Mouse (Mus musculus) liver, embryonic 13.5 days (tissue): ENCODE measurements around the gene Calml3. TPM values are rescaled to one million over a fixed set of nuclear protein-coding genes. Genes with fewer than 3 reads are reported as not detected.
"Not testable (repeated sequence)": the region's sequence is repeated elsewhere in the genome, so short reads cannot be mapped to it uniquely, and the experiment has no call there.

ENCODE experiments used
- ATAC-seq: fragments of 200-750 bp; cut with Nextera tagmentation; 2 replicates; pipeline ENCODE4 v1.8.0; 2017; ENCODE audit warnings: low read depth, mild to moderate bottlenecking, moderate number of reproducible peaks, moderate library complexity
- DNase-seq: peaks from one replicate; pipeline ENCODE4 v3.0.0; 2022
- H3K27ac ChIP-seq: fragments of 300-500 bp; sonication (generic); 2 replicates; pipeline ENCODE4 v1.5.1; 2015; ENCODE audit warnings: moderate library complexity, mild to moderate bottlenecking, inconsistent platforms
- H3K27me3 ChIP-seq: fragments of 300-500 bp; sonication (generic); 2 replicates; pipeline ENCODE4 v1.6.1; 2015; ENCODE audit warnings: mild to moderate bottlenecking, inconsistent platforms
- H3K36me3 ChIP-seq: fragments of 300-500 bp; sonication (generic); 2 replicates; pipeline ENCODE4 v1.6.1; 2015; ENCODE audit warnings: mild to moderate bottlenecking, inconsistent platforms
- H3K4me1 ChIP-seq: fragments of 300-500 bp; sonication (generic); replicated peaks from 2 replicates; pipeline ENCODE4 v1.6.1; 2015; ENCODE audit warnings: inconsistent platforms
- H3K4me2 ChIP-seq: fragments of 300-500 bp; sonication (generic); 2 replicates; pipeline ENCODE4 v1.6.1; 2015; ENCODE audit warnings: inconsistent platforms, mild to moderate bottlenecking, moderate library complexity
- H3K4me3 ChIP-seq: fragments of 300-500 bp; sonication (generic); replicated peaks from 2 replicates; pipeline ENCODE4 v1.5.1; 2015; ENCODE audit warnings: mild to moderate bottlenecking, inconsistent platforms
- H3K9ac ChIP-seq: fragments of 300-500 bp; sonication (generic); 2 replicates; pipeline ENCODE4 v1.6.1; 2015; ENCODE audit warnings: mild to moderate bottlenecking, inconsistent platforms
- H3K9me3 ChIP-seq: fragments of 300-500 bp; sonication (generic); replicated peaks from 2 replicates; pipeline ENCODE4 v1.6.1; 2016; ENCODE audit warnings: inconsistent platforms
- WGBS: fragments of 180-500 bp; shearing (Covaris S2); methylation state at CpG from one replicate; pipeline ENCODE4 v1.1.7; 2015; ENCODE audit not compliant: insufficient replicate concordance; 5-methylcytosine and 5-hydroxymethylcytosine counted together
- polyA plus RNA-seq: library from polyadenylated mRNA; unstranded; fragments of >200 nt; fragmentation: Nextera tagmentation; extraction: Ambion mirVana; gene quantifications from 2 replicates; pipeline ENCODE4 v1.2.1, GENCODE M21; 2015

Calml3 gene
- polyA plus RNA-seq: not detected in 2 replicates

DNA sequence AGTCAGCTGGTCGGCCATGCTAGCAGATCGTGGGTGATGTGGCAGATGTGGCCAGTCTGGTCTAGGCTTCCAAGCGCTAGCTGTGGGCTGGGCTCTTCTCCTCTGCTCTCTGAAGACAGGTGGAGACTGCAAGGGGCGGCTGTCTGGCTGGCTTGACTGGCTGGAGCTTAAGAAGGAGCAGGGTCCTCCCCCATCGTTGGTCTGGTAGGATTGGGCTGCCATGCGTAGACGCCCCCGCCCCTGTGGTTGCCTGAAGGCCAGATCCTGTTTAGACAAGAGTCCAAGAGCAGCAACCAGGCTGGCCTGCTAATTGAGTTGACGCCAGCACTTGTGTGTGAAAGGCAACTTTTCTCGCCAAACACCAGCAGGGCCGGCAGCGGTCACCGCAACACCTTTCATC is at the start of gene Calml3:
TSS of gene Calml3 (minus strand) at position 131 of the 400 bp plus-strand sequence.
- H3K27ac ChIP-seq: no peak within 1 kb of the TSS
- no peak within 1 kb of the TSS for H3K9ac ChIP-seq
- no peak for ATAC-seq
- H3K9me3 ChIP-seq: no peaks in the 10 kb centered on the region
- peaks cover 5% of the 10 kb centered on the region; the same call in 1 of the 2 replicates for H3K4me1 ChIP-seq
- H3K36me3 ChIP-seq: no peaks in the 10 kb centered on the region
- no peaks in the 10 kb centered on the region for H3K27me3 ChIP-seq
- H3K4me2 ChIP-seq: no peak within 1 kb of the TSS
- DNase-seq: no peak
- WGBS: 75% methylated on average over 13 of the region's 13 CpGs
- H3K4me3 ChIP-seq: no peak within 1 kb of the TSS

DNA sequence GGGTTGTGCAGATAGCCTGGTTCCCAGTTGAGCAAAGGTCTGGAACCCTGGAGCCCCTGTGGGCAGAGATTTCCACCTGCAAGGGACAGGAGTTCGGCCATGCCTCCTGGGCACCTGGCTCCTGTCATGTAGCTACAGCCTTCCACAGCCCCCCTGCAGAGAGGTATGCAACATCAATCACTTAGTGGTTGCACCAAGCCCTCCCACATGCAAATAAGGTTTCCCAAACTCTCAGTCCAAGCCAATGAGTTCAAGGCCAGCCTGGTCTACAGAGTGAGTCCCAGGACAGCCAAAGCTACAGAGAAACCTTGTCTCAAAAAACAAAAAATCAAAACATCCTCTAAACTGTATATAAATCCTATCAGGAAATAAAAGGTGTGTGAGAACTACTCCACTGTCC is 46.2 kb upstream of the Calml3 start:
- no peaks in the 10 kb centered on the region for H3K4me1 ChIP-seq
- no peak overlapping the region for H3K27ac ChIP-seq
- H3K36me3 ChIP-seq: no peaks in the 10 kb centered on the region
- WGBS: 57% methylated on average over 1 of the region's 1 CpGs
- H3K4me3 ChIP-seq: no peak overlapping the region
- DNase-seq (no peak), ATAC-seq (no peak)
- no peak overlapping the region for H3K4me2 ChIP-seq
- H3K9ac ChIP-seq: no peak overlapping the region
- H3K27me3 ChIP-seq: 0 out of 2 replicates have a peak, but pooled peaks cover 3% of the 10 kb centered on the region
- no peaks in the 10 kb centered on the region for H3K9me3 ChIP-seq

DNA sequence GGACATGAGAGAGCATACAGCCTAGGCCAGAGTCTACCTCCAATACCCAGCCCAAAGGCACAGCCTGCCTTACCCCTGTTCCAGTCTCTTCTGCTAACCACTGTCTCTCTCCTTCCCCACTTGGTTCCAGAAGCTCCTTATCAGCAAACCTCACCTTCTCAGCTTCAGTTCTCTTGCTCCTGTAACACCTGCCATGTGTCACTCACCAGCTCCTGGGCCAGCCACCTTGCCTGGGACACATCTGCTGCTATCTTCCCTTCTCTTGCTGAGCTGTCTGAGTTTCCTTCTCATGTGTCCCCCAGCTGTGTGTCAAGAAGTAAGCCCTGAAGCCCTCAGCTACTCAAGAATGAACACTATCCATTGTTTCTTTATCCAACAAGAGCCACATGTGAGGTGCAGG is 36.5 kb upstream of the Calml3 start:
- DNase-seq, H3K9me3 ChIP-seq, H3K4me2 ChIP-seq, H3K27me3 ChIP-seq, H3K4me1 ChIP-seq, H3K36me3 ChIP-seq, H3K27ac ChIP-seq, H3K4me3 ChIP-seq, H3K9ac ChIP-seq: not testable (repeated sequence)
- peak; percentile 60; the same call in 1 of the 2 replicates for ATAC-seq

DNA sequence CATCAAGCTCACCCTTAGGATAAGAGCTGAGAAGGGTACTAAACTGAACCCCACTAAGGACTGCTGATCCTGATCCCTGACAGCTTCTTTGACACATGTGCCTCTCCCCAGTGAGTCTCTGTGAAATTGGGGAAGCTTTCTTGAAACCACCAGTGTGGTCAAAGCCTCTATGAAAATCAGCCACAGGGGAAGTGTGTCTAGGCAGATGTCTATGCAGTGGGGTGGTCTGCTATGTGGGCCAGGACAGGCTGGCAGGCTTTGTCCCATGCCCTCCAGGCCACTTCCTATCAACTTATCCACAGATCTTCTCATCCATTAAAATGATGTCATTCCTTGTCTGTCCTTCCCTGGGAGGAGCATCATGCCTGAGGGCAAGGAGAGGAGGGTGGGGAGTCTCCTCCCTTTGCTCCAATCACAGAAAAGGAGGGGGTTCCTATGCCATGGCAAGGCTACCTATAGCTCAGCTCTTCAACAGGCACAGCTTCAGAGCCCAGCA is 33.2 kb upstream of the Calml3 start, which contains the start of gene Calm4:
TSS of gene Calm4 (plus strand) at position 446 of the 496 bp plus-strand sequence.
- H3K9me3 ChIP-seq, DNase-seq, H3K4me2 ChIP-seq, H3K27ac ChIP-seq, H3K4me3 ChIP-seq, H3K9ac ChIP-seq, H3K27me3 ChIP-seq, H3K36me3 ChIP-seq, H3K4me1 ChIP-seq: not testable (repeated sequence)
- ATAC-seq: peak; percentile 20; the same call in 1 of the 2 replicates

DNA sequence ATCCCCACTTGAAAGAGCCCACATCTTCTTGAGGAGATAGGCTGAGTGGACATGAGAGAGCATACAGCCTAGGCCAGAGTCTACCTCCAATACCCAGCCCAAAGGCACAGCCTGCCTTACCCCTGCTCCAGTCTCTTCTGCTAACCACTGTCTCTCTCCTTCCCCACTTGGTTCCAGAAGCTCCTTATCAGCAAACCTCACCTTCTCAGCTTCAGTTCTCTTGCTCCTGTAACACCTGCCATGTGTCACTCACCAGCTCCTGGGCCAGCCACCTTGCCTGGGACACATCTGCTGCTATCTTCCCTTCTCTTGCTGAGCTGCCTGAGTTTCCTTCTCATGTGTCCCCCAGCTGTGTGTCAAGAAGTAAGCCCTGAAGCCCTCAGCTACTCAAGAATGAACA is 29.5 kb upstream of the Calml3 start:
- peak; percentile 57 for ATAC-seq
- not testable (repeated sequence) for H3K4me1 ChIP-seq, H3K9ac ChIP-seq, H3K27ac ChIP-seq, H3K4me3 ChIP-seq, H3K9me3 ChIP-seq, DNase-seq, H3K27me3 ChIP-seq, H3K36me3 ChIP-seq, H3K4me2 ChIP-seq

DNA sequence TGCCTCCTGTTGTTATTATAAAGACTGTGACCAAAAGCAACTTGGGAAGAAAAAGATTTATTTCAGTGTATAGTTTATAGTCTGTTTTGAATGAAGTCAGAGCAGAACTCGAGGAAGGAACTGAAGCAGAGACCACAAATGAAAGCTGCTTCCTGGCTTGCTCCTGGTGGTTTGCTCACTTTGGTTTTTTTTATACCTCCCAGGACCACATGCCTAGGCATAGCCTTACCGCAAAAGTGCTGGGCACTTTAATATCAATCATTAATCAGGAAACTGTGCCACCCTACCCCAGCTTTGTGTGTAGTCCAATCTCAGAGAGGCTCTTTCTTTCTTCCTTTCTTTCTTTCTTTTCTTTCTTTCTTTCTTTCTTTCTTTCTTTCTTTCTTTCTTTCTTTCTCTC is 28.3 kb upstream of the Calml3 start:
- Histone ChIP-seq H3K4me1 (no peaks in the 10 kb centered on the region), H3K27me3 (no peaks in the 10 kb centered on the region), H3K4me2 (no peak overlapping the region), H3K27ac (no peak overlapping the region), H3K9me3 (no peaks in the 10 kb centered on the region), H3K36me3 (no peaks in the 10 kb centered on the region), H3K9ac (no peak overlapping the region), H3K4me3 (no peak overlapping the region)
- no peak for ATAC-seq
- no peak for DNase-seq
- 15% methylated on average over 2 of the region's 2 CpGs for WGBS

DNA sequence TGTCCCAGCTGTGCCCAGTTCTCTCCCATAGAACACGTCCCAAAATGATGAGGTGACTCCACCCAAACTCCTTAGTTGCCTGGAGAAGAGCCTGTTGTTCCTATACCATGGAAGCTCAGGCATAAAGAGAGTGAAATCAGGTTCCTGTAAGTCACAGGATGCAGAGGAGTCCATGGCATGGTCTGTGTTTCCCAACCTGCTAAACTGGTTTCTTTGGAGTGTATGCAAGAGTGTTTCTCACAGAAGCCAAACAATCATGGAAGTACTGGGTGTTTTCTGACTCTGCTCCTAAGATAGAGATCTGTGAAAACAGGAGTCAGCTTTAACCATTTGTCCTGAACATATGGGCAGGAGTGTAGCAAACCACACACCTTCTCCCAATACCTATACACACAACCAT is 27.9 kb upstream of the Calml3 start:
- 29% methylated on average over 1 of the region's 1 CpGs for WGBS
- Histone ChIP-seq H3K27me3 (no peaks in the 10 kb centered on the region), H3K4me3 (no peak overlapping the region), H3K9ac (no peak overlapping the region), H3K36me3 (no peaks in the 10 kb centered on the region), H3K9me3 (no peaks in the 10 kb centered on the region), H3K4me2 (no peak overlapping the region), H3K4me1 (no peaks in the 10 kb centered on the region), H3K27ac (no peak overlapping the region)
- ATAC-seq: no peak
- no peak for DNase-seq

DNA sequence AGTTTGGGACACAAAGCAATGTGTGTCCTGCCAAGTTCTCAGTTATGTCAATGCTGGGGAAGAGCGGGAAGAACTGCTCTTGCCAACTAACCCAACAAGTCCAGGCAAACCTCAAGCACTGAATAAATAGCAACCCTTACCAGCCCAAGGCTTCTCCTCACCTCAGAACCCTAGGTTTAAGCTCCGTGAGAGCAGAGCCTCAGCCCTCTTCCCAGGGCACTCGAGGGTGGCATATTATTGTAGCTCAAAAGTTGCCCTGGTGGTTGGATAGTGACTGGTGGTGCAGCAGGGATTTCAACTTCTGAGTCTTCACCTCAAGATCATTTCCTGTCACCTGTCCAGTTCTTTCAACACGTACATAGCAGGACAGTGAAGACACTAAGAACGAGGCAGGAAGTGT is 27.4 kb upstream of the Calml3 start:
- Histone ChIP-seq H3K4me2 (no peak overlapping the region), H3K4me1 (no peaks in the 10 kb centered on the region), H3K4me3 (no peak overlapping the region), H3K9ac (no peak overlapping the region), H3K27ac (no peak overlapping the region), H3K27me3 (no peaks in the 10 kb centered on the region), H3K9me3 (no peaks in the 10 kb centered on the region), H3K36me3 (no peaks in the 10 kb centered on the region)
- WGBS: 56% methylated on average over 5 of the region's 5 CpGs
- ATAC-seq (no peak), DNase-seq (no peak)

DNA sequence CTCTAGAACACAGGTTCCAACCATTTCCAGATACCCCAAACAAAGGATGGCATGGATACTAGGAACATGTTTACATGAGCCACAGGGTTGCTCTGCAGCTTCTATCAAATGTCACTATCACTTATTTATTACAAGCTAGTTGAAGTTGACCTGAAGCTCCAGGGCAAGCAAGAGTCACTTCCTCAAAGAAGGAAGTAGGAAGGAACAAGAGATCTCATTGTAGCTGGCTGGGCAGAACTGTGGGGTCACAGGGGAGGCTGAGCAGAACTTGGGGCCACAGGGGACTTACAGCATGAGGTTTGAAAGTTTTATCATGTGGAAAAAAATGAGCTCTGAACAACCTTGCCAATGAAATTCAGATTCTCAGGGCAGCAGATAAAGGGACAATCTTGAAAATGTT is 21.6 kb upstream of the Calml3 start:
- no peaks in the 10 kb centered on the region for H3K27me3 ChIP-seq
- no peak overlapping the region for H3K9ac ChIP-seq
- H3K9me3 ChIP-seq: no peaks in the 10 kb centered on the region
- ATAC-seq (no peak), DNase-seq (no peak)
- no peaks in the 10 kb centered on the region for H3K36me3 ChIP-seq
- H3K27ac ChIP-seq: no peak overlapping the region
- no peak overlapping the region for H3K4me3 ChIP-seq
- no peak overlapping the region for H3K4me2 ChIP-seq
- no peaks in the 10 kb centered on the region for H3K4me1 ChIP-seq

DNA sequence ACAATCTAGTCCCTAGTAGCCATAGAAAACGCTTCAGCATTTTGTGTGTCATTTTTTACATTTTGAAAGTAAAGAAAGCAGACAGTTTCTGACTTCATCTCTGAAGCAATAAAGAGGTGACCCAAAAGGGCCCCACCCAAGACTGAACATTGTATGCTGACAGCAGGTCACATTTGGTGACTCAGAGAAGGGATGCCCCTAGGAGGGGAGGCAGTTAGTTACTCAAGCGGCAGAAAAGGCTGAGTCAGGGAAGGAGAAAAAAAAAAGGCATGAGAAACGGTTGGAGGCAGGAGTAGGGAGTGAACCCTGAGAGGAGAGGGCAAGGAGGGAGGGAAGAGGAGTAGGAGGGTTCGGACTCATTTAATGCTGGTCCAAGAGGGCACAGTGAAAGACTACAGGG is 18.0 kb upstream of the Calml3 start:
- ATAC-seq: no peak
- no peak for DNase-seq
- Histone ChIP-seq H3K9me3 (no peaks in the 10 kb centered on the region), H3K36me3 (no peaks in the 10 kb centered on the region), H3K9ac (no peak overlapping the region), H3K4me1 (no peaks in the 10 kb centered on the region), H3K27me3 (no peaks in the 10 kb centered on the region), H3K27ac (no peak overlapping the region), H3K4me3 (no peak overlapping the region), H3K4me2 (no peak overlapping the region)
- WGBS: 50% methylated on average over 4 of the region's 4 CpGs

DNA sequence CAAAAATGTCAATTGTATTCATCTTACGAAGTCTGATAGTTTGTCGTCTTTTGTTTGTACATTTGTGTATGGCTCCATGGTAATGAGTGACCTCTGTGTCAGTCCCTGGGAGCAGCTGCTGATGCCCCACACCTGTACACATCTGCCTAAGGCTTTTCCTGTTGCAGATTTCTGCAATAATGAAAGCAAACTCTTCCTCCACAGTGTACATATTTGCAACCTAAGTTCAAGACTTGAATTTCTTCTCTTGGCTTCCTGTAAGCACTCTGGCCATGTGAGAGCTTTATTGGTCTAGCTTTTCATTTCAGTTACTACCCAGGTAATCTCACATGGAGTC is 14.6 kb upstream of the Calml3 start:
- WGBS: 83% methylated on average over 2 of the region's 2 CpGs
- ATAC-seq: no peak
- no peak overlapping the region for H3K9ac ChIP-seq

DNA sequence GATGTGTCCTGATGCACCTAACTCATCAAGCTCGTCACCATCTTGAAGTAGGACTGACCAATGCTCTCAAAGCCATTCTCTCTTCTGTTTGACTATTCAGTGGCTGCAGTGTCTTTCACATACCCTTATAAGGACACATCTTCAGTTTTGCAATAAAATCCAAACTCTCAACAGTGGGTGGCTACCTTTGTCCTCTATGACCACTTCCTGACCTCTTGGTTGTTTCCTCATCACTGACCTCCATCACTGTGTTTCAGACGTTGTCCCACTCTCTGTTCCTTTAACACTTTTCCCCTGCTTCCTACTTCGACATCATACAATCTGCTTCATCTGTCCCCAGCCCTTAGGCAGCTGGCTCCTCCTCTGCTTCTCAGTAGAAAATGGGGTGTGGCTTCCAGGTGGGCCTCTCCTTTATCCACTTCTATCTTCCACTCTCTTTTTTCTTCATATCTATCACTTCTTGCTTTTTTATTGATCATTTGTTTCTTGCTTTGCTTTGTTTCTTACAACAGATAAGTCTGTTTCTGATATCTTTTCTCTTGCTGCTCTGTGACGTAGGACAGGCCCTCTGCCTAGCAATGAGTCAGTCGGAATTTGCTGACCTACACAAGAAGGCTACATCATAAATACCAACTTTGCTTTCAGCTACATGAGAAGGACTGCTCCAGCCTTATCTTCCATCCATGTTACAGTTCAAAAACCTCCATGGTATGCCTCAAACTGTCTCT is 14.1 kb upstream of the Calml3 start:
- no peak overlapping the region for H3K27ac ChIP-seq
- H3K27me3 ChIP-seq: no peaks in the 10 kb centered on the region
- H3K4me1 ChIP-seq: no peaks in the 10 kb centered on the region
- no peak overlapping the region for H3K4me3 ChIP-seq
- DNase-seq (no peak), ATAC-seq (no peak)
- WGBS: 46% methylated on average over 5 of the region's 5 CpGs
- no peaks in the 10 kb centered on the region for H3K36me3 ChIP-seq
- no peak overlapping the region for H3K4me2 ChIP-seq
- H3K9me3 ChIP-seq: no peaks in the 10 kb centered on the region
- H3K9ac ChIP-seq: no peak overlapping the region

More for the DNA sequence above, 14.6 kb upstream of the Calml3 start:
- Histone ChIP-seq H3K27ac (no peak overlapping the region), H3K4me2 (no peak overlapping the region), H3K36me3 (no peaks in the 10 kb centered on the region), H3K4me1 (no peaks in the 10 kb centered on the region), H3K4me3 (no peak overlapping the region), H3K27me3 (no peaks in the 10 kb centered on the region), H3K9me3 (no peaks in the 10 kb centered on the region)
- DNase-seq: no peak
